Mouse (Mus musculus) heart, embryonic 14.5 days (tissue): ENCODE results near the gene Psmc3. TPM values are rescaled to one million over a fixed set of nuclear protein-coding genes. Genes with fewer than 3 reads are reported as not detected.

Source experiments
- ATAC-seq: fragments of 200-750 bp; cut with Nextera tagmentation; 2 replicates; pipeline ENCODE4 v1.8.0; 2017; ENCODE audit warnings: low read depth, moderate TSS enrichment; ENCODE audit not compliant: insufficient number of reproducible peaks, insufficient read depth, low FRiP score
- H3K27ac ChIP-seq, 2 experiments: fragments of 200-500 bp in 1 of 2; fragments of 300-500 bp in 1 of 2; sonication (generic) in 1 of 2; replicated peaks in 1 of 2; 2 replicates each; pipeline ENCODE4 v1.5.1; 2012 to 2014; ENCODE audit warnings: low read depth in 2 of 2, low read length in 2 of 2, control low read depth in 1 of 2, mild to moderate bottlenecking in 1 of 2, mixed read lengths in 1 of 2; ENCODE audit not compliant: control insufficient read depth in 1 of 2, insufficient read depth in 1 of 2
- H3K27me3 ChIP-seq: fragments of 300-500 bp; sonication (generic); 2 replicates; pipeline ENCODE4 v1.6.1; 2014; ENCODE audit warnings: mild to moderate bottlenecking, low read length, control low read depth; ENCODE audit not compliant: control insufficient read depth, insufficient read depth
- H3K36me3 ChIP-seq: fragments of 300-500 bp; sonication (generic); 2 replicates; pipeline ENCODE4 v1.6.1; 2014; ENCODE audit warnings: mild to moderate bottlenecking, control low read depth, low read length, mixed read lengths; ENCODE audit not compliant: control insufficient read depth, insufficient read depth
- H3K4me1 ChIP-seq, 2 experiments: fragments of 200-500 bp in 1 of 2; fragments of 300-500 bp in 1 of 2; sonication (generic) in 1 of 2; 2 replicates each; pipeline ENCODE4 v1.6.1; 2012 to 2014; ENCODE audit warnings: low read length in 2 of 2, control low read depth in 1 of 2, mixed read lengths in 1 of 2; ENCODE audit not compliant: control insufficient read depth in 2 of 2, insufficient read depth in 2 of 2
- H3K4me2 ChIP-seq: fragments of 300-500 bp; sonication (generic); 2 replicates; pipeline ENCODE4 v1.6.1; 2014; ENCODE audit warnings: mild to moderate bottlenecking, low read length
- H3K4me3 ChIP-seq, 2 experiments: fragments of 200-500 bp in 1 of 2; fragments of 300-500 bp in 1 of 2; sonication (generic) in 1 of 2; 2 replicates each; pipeline ENCODE4 v1.5.1; 2012 to 2014; ENCODE audit warnings: low read length in 2 of 2, mild to moderate bottlenecking in 2 of 2, control low read depth in 1 of 2, low read depth in 1 of 2, moderate library complexity in 1 of 2; ENCODE audit not compliant: control insufficient read depth in 1 of 2, insufficient read depth in 1 of 2
- H3K9ac ChIP-seq: fragments of 300-500 bp; sonication (generic); 2 replicates; pipeline ENCODE4 v1.6.1; 2014; ENCODE audit warnings: mild to moderate bottlenecking, low read length
- H3K9me3 ChIP-seq: fragments of 300-500 bp; sonication (generic); 2 replicates; pipeline ENCODE4 v1.6.1; 2016; ENCODE audit warnings: low read length, control low read depth; ENCODE audit not compliant: control insufficient read depth
- WGBS: fragments of 180-500 bp; shearing (Covaris S2); extraction: QIAGEN DNeasy Blood & Tissue Kit; methylation state at CpG from one replicate; pipeline ENCODE4 v1.1.7; 2014; 5-methylcytosine and 5-hydroxymethylcytosine counted together
- polyA plus RNA-seq: library from polyadenylated mRNA; unstranded; fragments of >200 nt; fragmentation: Nextera tagmentation; extraction: Ambion mirVana; gene quantifications from 2 replicates; pipeline ENCODE4 v1.2.1, GENCODE M21; 2014

The Psmc3 gene
- polyA plus RNA-seq, 1 experiment from 2014 or later = 293 TPM

DNA sequence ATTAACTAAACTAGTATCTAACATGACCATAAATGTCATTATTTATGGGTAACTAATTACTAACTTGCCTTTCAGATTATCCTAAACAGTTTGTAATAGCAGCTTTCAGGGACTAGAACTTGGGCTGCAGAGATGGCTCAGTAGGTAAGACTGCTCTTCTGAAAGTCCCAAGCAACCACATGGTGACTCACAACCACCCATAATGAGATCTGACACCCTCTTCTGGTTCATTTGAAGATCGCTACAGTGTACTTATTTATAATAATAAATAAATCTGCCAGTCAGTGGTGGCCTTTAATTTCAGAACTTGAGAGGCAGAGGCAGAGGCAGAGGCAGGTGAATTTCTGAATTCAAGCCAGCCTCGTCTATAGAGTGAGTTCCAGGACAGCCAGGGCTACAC, 1.1 kb upstream of the Psmc3 start:
- H3K4me2 ChIP-seq = peak overlapping the region; percentile 59; the same call in 1 of the 2 replicates
- peaks cover 3 to 10% of the 10 kb centered on the region in 2 experiments; a peak in 3 of 4 replicates for H3K4me1 ChIP-seq
- no peak for ATAC-seq
- no peak overlapping the region for H3K27ac ChIP-seq
- H3K36me3 ChIP-seq = peaks cover 39% of the 10 kb centered on the region
- H3K27me3 ChIP-seq = no peaks in the 10 kb centered on the region
- H3K9ac ChIP-seq = no peak overlapping the region
- no peak overlapping the region for H3K4me3 ChIP-seq
- 59% methylated on average over 2 of the region's 2 CpGs for WGBS
- H3K9me3 ChIP-seq = no peaks in the 10 kb centered on the region

DNA sequence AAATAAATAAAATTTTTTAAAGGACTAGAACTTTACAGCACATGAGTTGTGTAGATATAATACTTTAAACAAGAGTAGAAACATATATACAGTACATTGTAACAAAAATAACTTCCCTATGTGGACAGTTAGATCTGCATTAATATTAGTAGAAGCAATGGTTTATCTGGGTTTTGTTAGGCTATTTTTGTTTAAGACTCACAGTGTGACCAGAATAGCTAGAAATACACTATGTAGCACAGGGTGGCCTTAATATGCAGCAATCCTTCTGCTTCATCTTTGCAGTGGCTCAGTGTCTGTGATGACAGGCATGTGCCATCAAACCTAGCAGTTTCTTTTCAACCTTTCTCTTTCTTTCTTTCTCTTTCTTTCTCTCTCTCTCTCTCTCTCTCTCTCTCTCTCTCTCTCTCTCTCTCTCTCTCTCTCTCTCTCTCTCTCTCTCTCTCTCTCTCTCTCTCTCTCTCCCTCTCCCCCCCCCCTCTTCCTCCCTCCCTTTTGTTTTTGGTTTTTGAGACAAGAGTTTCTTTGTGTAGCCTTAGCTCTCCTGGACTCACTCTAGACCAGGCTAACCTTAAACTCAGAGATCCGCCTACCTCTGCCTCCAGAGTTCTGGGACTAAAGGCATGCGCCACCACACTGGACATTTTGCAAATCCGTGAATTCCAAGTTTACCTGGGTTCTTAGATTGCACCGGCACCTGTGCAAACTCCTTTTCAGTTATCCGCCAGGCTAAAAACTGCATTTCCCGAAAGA, 452 bp upstream of the Psmc3 start:
- H3K4me1 ChIP-seq = peaks cover 3 to 10% of the 10 kb centered on the region in 2 experiments; a peak in 3 of 4 replicates
- H3K36me3 ChIP-seq = peaks cover 45% of the 10 kb centered on the region
- H3K4me2 ChIP-seq = peak overlapping the region; percentile 59
- ATAC-seq = peak; percentile 23; the same call in 1 of the 2 replicates
- WGBS = under 1% methylated on average over 6 of the region's 6 CpGs
- no peaks in the 10 kb centered on the region for H3K27me3 ChIP-seq
- peak overlapping the region; percentile 45 to 81; a peak in 2 of 4 replicates for H3K27ac ChIP-seq
- H3K9ac ChIP-seq = peak overlapping the region; percentile 79
- no peaks in the 10 kb centered on the region for H3K9me3 ChIP-seq
- peak overlapping the region; percentile 64 to 94 for H3K4me3 ChIP-seq

DNA sequence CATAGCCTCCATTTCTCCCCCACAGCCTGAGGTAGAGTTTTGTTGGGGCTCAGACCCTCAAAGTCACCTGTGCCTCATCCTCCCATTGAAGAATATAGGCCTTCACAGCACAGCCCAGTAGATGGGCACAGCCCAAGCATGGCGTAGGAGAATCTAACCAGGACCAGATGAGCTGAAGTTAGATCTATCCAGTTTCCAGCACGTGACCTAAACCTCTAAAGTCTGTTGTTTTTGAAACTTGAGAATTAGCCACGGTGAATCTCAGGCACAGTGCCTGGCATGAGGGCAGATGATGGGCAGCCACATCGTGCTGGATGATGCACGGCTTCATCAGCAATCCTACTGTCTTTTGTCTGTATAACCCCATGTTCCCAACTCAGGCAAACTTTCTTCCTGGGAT, 4.6 kb downstream of the Psmc3 start:
- no peak overlapping the region for H3K4me3 ChIP-seq
- H3K27ac ChIP-seq = no peak overlapping the region
- no peak overlapping the region for H3K4me2 ChIP-seq
- H3K36me3 ChIP-seq = peaks cover 71% of the 10 kb centered on the region
- no peaks in the 10 kb centered on the region for H3K27me3 ChIP-seq
- no peak for ATAC-seq
- H3K9me3 ChIP-seq = no peaks in the 10 kb centered on the region
- H3K4me1 ChIP-seq = peaks cover 21 to 34% of the 10 kb centered on the region in 2 experiments
- 92% methylated on average over 5 of the region's 5 CpGs for WGBS
- no peak overlapping the region for H3K9ac ChIP-seq

DNA sequence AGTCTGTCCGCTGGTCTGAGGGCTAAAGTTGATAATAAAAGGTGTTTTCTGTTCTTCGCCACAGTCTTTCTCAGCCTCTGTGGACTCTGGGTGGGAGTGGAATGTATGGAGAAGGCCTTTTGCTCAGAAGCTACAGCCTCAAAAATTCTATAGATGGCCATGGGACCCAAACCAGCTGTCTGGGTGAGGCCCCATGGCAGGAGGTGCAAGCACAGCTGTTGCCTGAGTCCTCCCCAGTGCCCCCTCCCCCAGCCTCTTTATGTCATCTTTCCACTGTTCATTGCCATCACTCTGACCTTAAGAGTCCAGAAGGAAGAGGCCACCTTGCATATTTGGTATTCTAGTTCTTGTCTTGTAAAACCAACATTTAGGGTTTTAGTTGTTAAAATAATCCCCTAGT, 5.6 kb downstream of the Psmc3 start:
- WGBS = 100% methylated on average over 2 of the region's 2 CpGs

DNA sequence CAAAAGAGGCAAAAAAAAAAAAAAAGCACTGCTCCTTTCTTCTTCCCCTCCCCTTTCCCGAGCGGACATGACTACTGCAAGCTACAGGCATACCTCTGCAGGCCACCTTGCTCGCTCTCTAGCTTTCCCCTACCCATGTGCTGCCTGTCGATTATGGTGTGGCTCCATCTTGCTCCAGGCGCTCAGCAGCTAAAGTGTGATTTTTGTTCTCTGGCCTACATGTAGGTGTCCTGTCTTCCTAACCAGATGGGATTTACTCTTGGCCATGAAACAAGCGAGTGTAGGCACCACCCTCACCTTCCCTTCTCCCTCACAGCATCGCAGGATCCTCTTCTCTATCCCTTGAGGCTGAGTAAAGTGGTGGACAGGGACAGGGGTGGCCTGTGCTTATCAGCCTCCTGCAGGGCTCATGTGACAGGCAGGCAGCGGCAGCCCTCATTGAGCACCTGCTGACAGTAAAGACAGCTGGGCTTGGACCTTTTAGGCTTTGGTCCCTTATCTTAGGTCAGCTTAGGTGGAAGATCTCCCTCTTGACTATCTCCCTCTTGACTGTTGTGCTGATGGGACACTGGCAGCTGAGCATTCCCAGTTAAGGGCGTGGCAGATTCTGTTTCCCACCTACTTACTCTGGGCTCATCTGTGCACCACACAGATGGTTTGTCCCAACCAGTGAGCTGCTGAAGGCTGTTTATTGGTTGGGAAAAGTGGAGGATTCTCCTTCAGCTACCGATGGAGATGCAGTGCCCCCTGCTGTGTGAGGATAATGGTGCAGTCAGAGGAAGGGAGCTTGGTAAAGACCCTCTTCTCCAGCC, 6.9 kb downstream of the Psmc3 start:
- Histone ChIP-seq H3K36me3 (peaks cover 83% of the 10 kb centered on the region), H3K27me3 (no peaks in the 10 kb centered on the region), H3K4me3 (no peak overlapping the region), H3K9me3 (no peaks in the 10 kb centered on the region), H3K9ac (peak overlapping the region; percentile 25; the same call in 1 of the 2 replicates), H3K4me1 (peaks cover 18 to 27% of the 10 kb centered on the region in 2 experiments), H3K4me2 (no peak overlapping the region; the same call in 1 of the 2 replicates), H3K27ac (peak overlapping the region; percentile 87 to 91)
- peak; percentile 8; the same call in 1 of the 2 replicates for ATAC-seq
- WGBS = 45% methylated on average over 10 of the region's 10 CpGs

More for the DNA sequence above, 5.6 kb downstream of the Psmc3 start:
- Histone ChIP-seq H3K9me3 (no peaks in the 10 kb centered on the region), H3K4me3 (no peak overlapping the region), H3K27me3 (no peaks in the 10 kb centered on the region), H3K4me2 (no peak overlapping the region), H3K4me1 (peaks cover 21 to 34% of the 10 kb centered on the region in 2 experiments), H3K27ac (no peak overlapping the region), H3K9ac (no peak overlapping the region), H3K36me3 (peaks cover 81% of the 10 kb centered on the region)
- ATAC-seq = no peak

DNA sequence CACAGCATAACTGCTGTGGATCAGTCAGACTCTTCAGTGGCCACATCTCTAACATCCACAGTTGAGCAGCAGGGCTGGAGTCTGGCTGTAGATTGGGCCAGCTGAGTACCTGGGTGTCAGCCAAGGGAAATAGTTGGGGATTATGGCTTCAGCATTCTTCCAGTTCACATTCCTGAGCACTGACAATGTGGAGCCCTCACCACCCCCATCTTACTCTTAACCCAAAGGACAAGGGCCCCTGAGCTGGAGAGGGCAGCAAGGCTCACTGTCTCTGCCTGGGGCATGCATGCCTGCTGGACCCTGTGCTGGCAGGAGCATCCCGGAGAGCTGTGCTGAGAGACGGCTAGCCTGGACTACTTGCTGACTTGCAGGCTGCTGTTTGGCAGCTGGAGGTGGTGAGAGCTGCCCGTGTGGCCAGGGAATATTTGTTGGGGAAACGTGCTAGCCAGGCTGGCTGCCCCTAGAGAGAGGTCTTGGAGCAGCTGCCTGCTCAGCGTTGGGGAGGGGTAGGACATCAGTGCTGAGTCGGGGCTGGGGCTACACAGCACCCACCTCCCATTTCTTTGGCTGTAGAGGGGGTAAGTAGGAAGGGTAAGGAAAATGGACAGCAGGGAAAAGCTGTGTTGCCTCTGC, 8.2 kb downstream of the Psmc3 start:
- peaks cover 18 to 35% of the 10 kb centered on the region in 2 experiments for H3K4me1 ChIP-seq
- WGBS = 37% methylated on average over 6 of the region's 6 CpGs
- H3K9me3 ChIP-seq = no peaks in the 10 kb centered on the region
- no peak overlapping the region for H3K4me3 ChIP-seq
- H3K36me3 ChIP-seq = peaks cover 82% of the 10 kb centered on the region
- ATAC-seq = peak; percentile 11; the same call in 1 of the 2 replicates
- peak overlapping the region; percentile 87 to 91 for H3K27ac ChIP-seq
- peak overlapping the region; percentile 50 for H3K9ac ChIP-seq
- no peaks in the 10 kb centered on the region for H3K27me3 ChIP-seq
- peak overlapping the region; percentile 36 for H3K4me2 ChIP-seq
